Mouse (Mus musculus): Measurements from ENCODE around the gene Itga4. TPM values are rescaled to one million over a fixed set of nuclear protein-coding genes. Genes with fewer than 3 reads are reported as not detected.
A peak's percentile ranks its signal among the peaks of the same experiment; 100 is the strongest.

Gene Itga4
- 2.7 and 3.6 TPM in 2 replicates for polyA plus RNA-seq (2015; fragmentation: Nextera tagmentation; extraction: Ambion mirVana)

DNA sequence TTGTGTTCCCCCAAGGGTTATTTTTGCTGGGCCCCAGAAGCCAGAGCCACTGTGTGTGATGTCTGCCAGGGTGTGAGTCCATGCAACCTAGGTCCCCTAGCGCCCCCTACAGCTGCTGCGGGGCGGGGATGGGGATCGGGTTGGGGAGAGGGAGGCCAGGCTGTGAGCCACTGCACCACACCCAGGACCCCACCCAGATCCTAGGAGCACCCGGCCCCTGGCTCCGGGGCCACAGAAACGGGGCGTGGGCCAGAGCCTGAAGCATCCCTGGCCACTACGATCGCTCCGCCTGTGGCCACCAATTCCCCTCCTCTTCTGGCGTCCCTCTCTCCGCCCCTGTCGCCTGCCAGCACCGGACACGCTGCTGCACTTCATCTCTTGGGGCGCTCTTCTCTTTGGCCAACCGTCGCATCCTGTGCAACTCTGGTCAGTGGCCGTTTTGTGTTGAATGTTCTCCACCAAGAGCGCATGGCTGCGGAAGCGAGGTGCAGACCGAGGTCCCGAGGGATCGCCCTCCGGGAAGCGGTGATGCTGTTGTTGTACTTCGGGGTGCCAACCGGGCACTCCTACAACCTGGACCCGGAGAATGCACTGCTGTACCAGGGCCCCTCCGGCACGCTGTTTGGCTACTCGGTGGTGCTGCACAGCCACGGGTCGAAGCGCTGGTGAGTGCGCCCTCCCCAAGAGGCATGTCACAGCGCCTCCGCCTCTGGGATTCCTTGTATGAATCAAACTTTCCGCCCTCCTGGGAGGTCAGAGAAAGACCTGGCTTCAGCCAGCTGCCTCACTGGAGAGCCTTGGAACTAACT, at the start of gene Itga4:
Gene Itga4, plus strand, starts transcription at position 235 of the 809 bp plus-strand sequence.
- peak within 1 kb of the TSS; percentile 46 for H3K4me3 ChIP-seq
- whole genome bisulfite sequencing: under 1% methylated on average over 41 of the region's 41 CpGs
- H3K36me3 ChIP-seq: no peaks in the 10 kb centered on the region
- peaks cover 13% of the 10 kb centered on the region for H3K4me1 ChIP-seq (replicated peaks)
- no peaks in the 10 kb centered on the region for H3K27me3 ChIP-seq
- peak within 1 kb of the TSS; percentile 7; the same call in 1 of the 2 replicates for H3K27ac ChIP-seq (replicated peaks)
- no peaks in the 10 kb centered on the region for H3K9me3 ChIP-seq
- ATAC-seq (ENCODE audit: low FRiP score, low read depth): peak; percentile 88
- H3K9ac ChIP-seq: peak within 1 kb of the TSS; percentile 45
- peak within 1 kb of the TSS; percentile 94 for H3K4me2 ChIP-seq

DNA sequence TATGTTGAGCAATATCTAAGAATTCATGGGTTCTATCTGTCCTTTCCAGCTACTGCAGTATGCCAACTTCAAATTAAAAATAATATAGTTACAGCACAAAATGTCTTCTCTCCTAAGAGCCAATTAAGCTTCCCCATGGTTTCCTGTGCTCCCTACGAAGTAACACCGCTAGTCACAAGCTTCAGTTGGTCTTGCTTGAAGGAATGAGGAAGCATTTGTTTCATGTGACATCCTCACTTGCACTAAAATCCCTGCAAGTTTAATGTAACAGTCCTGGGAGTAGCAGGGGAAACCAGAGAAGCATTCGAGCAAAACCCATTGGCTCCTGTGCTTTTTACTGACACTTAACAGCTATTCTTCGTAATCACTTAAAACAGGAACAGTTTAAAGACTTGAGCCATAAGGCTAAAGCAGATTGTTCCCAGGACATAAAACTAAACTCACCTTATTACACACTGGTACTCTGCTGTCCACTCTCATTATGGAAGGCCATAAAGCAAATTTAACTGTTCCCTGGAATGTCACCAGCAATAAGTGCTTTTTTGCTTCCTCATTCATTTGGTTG, 49.0 kb upstream of the Itga4 start:
- no peak overlapping the region for H3K27ac ChIP-seq (replicated peaks)
- no peak for ATAC-seq (ENCODE audit: low FRiP score, low read depth)
- no peaks in the 10 kb centered on the region for H3K27me3 ChIP-seq
- H3K4me2 ChIP-seq: no peak overlapping the region
- H3K9ac ChIP-seq: no peak overlapping the region
- 80% methylated on average over 4 of the region's 4 CpGs for WGBS
- H3K9me3 ChIP-seq: no peaks in the 10 kb centered on the region
- H3K4me3 ChIP-seq: no peak overlapping the region
- no peaks in the 10 kb centered on the region for H3K36me3 ChIP-seq
- no peaks in the 10 kb centered on the region for H3K4me1 ChIP-seq (replicated peaks)

DNA sequence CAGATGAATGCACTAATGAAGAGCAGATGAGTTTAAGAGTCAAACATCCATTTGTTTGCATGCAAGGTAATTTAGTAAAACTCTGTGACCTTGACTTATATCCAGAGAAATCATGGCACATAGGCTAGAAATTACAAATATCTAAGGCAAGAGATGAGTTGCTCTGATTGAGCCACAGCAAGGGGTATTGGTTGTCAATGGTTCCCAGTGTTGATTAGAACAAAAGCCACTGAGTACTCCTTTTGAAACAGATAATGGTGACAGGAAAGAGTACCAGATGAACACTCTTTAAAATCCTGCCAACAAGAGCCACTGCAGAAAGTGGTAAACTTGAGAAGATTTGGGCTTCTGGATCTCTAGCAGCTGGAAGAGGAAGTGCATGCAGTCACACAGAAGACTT, 40.2 kb upstream of the Itga4 start:
- no peak overlapping the region for H3K4me2 ChIP-seq
- ATAC-seq (ENCODE audit: low FRiP score, low read depth): no peak

DNA sequence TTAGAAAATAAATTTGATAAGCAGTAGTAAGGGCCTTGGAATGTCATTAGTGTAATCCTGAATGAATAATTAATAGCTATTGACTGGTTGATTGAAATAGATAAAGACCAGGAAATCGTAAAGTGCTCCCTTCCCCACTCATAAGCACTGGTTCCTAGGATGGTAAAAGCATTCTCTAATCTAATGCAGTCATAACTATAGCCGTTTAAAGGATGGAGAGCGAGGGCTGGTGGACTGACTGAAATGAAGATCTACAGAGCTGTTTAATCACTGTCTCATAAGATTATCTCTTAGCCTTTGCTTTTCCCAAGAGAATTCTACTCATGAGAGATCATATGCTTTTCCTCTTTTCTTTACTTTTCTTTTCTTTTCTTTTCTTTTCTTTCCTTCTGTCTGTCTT, 39.7 kb upstream of the Itga4 start:
- ATAC-seq (ENCODE audit: low FRiP score, low read depth): no peak
- no peak overlapping the region for H3K4me2 ChIP-seq
- no peaks in the 10 kb centered on the region for H3K9me3 ChIP-seq
- no peak overlapping the region for H3K4me3 ChIP-seq
- no peak overlapping the region for H3K27ac ChIP-seq (replicated peaks)
- H3K36me3 ChIP-seq: no peaks in the 10 kb centered on the region
- H3K4me1 ChIP-seq (replicated peaks): no peaks in the 10 kb centered on the region
- no peaks in the 10 kb centered on the region for H3K27me3 ChIP-seq
- 69% methylated on average over 3 of the region's 3 CpGs for whole genome bisulfite sequencing
- H3K9ac ChIP-seq: no peak overlapping the region

More for the DNA sequence above, 40.2 kb upstream of the Itga4 start:
- Histone ChIP-seq H3K4me3 (no peak overlapping the region), H3K27ac (replicated peaks) (no peak overlapping the region), H3K27me3 (no peaks in the 10 kb centered on the region), H3K36me3 (no peaks in the 10 kb centered on the region), H3K9me3 (no peaks in the 10 kb centered on the region), H3K4me1 (replicated peaks) (no peaks in the 10 kb centered on the region), H3K9ac (no peak overlapping the region)

DNA sequence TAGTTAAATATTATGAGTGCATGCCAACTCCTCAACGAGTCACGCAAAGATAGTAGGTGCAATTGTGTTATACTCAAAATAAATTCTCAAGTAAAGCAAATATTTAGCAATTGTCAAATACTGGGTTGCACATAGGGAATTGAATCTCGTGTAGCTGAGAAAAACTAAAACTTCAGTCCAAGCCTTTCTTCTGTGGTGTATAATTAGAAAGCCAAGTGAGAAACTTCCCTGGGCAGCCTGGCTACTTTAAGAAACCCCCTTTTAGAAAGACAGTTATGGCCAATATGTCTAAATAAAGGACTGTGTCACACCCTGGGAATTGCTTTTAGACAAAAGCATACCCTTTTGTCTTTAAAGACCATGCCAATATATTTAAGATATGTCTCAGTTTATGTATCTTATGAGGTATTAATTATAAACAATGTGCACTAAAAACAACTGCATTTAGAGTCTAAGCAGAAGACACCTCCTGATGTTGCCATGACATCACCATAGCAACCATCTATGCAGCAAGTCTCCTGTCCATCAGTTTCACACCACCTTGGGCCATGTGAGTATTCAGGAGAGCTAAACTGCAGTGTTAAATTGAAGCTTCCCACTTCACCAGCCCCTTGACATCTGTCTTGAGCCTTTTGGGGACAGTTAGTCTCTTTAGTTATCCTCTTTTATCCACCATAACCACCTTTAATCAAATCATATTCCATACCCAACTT, 30.4 kb upstream of the Itga4 start:
- H3K27me3 ChIP-seq: no peaks in the 10 kb centered on the region
- no peaks in the 10 kb centered on the region for H3K9me3 ChIP-seq
- 78% methylated on average over 3 of the region's 3 CpGs for WGBS
- H3K9ac ChIP-seq: no peak overlapping the region
- no peak for ATAC-seq (ENCODE audit: low FRiP score, low read depth)
- no peak overlapping the region for H3K4me2 ChIP-seq
- H3K27ac ChIP-seq (replicated peaks): no peak overlapping the region
- H3K4me1 ChIP-seq (replicated peaks): no peaks in the 10 kb centered on the region
- no peaks in the 10 kb centered on the region for H3K36me3 ChIP-seq
- no peak overlapping the region for H3K4me3 ChIP-seq

DNA sequence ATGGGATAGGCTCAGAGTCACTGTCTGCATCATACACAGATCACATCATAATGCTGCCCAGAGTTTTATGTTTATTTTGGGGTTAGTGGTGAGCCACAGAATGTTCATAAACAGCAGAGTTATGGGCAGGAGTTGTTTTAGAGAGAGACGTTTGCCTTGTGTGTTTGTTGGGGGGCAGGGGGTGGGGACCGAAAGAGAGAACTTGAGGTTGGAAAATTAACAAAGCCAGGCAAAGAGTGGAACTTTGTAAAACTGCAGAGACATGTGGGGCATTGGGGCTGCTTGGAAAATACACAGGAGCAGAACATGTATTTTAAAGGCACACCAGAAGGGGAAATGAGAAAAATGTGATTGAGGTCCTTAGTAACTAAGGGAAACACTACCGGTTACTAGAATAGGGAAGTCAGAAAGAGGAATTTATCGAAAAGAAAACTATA, 27.4 kb upstream of the Itga4 start:
- H3K9ac ChIP-seq: no peak overlapping the region
- no peaks in the 10 kb centered on the region for H3K9me3 ChIP-seq
- H3K36me3 ChIP-seq: no peaks in the 10 kb centered on the region
- no peak for ATAC-seq (ENCODE audit: low FRiP score, low read depth)
- no peak overlapping the region for H3K4me2 ChIP-seq
- H3K4me3 ChIP-seq: no peak overlapping the region
- H3K27me3 ChIP-seq: no peaks in the 10 kb centered on the region
- H3K27ac ChIP-seq (replicated peaks): no peak overlapping the region
- WGBS: 88% methylated on average over 4 of the region's 4 CpGs
- H3K4me1 ChIP-seq (replicated peaks): no peaks in the 10 kb centered on the region

DNA sequence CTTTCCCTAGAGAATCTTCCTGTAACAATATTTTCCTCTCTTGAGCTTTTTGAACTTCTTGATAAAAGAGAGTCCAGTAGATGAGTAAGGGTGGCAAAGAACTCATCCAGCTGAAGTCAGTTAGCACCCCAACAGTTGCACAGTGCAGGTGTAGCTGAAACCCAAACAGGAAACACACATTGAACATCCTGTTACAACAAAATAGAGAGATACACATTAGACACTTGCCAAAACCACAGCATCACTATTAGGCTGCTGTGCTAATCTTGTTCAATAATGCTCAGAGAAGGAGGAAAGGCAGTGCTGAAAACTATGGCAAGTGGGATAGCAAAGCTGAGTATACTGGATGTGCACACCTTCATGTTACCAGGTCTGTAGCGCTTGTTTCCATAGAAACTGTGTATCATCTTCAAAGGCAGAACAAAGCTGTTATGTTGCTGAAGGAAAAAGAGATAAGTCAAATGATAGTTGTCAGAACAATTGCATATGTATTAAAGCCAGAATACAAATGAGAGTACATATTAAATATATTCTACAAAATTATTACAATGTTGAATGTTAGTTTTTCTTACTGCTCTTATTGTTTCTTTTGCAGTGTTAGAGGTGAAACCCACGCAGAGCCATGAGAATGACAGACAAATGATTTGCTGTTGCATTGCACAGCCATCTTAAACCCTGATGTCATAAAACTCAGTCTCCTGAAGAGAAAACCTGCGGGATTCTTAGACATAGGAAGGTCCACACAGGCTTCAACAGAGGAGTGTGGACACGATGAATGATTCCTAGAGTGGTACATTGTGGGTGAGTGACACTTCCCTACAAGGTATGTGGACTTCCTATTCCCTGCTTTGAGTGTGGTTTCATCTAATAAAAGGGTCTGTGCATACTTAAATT, 23.9 kb upstream of the Itga4 start:
- 86% methylated on average over 4 of the region's 4 CpGs for WGBS
- Histone ChIP-seq H3K4me2 (no peak overlapping the region), H3K27ac (replicated peaks) (no peak overlapping the region), H3K36me3 (no peaks in the 10 kb centered on the region), H3K9me3 (no peaks in the 10 kb centered on the region), H3K4me1 (replicated peaks) (no peaks in the 10 kb centered on the region), H3K27me3 (no peaks in the 10 kb centered on the region), H3K9ac (no peak overlapping the region), H3K4me3 (no peak overlapping the region)
- no peak for ATAC-seq (ENCODE audit: low FRiP score, low read depth)

DNA sequence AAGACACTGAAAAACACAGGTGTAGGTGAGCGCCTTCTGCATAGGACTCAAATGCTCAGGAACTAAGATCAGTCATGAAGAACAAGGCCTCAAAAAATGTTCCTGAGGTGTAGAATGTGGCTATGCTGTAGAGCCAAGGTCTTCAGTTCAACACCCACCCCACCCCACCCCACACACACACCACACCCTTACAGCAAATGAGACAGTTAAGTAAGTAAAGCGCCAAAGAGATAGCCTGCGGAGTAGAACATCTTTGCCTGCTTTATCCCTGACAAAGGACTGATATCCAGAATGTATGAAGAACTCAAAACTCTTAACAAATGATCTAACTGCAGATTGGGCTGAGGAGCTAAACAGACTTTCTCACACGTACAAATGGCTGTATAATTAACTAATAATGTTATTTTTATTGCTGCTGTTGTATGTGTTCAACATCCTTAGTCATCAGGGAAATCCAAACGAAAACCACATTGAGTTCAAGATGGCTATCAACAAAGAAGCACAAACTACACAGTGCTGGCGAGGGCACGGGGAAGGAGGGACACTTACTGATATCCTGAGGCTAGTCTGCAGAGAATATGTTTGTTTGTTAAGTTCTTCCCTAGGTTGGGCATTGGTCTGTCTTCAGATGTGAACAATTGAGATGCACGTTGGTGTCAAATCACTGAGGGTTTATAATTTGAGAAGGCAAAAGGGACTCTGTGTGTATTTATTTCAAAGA, 19.3 kb upstream of the Itga4 start:
- Histone ChIP-seq H3K9me3 (no peaks in the 10 kb centered on the region), H3K4me2 (no peak overlapping the region), H3K27ac (replicated peaks) (no peak overlapping the region), H3K36me3 (no peaks in the 10 kb centered on the region), H3K27me3 (no peaks in the 10 kb centered on the region), H3K4me1 (replicated peaks) (no peaks in the 10 kb centered on the region), H3K4me3 (no peak overlapping the region), H3K9ac (no peak overlapping the region)
- no peak for ATAC-seq (ENCODE audit: low FRiP score, low read depth)
- 88% methylated on average over 8 of the region's 8 CpGs for WGBS

DNA sequence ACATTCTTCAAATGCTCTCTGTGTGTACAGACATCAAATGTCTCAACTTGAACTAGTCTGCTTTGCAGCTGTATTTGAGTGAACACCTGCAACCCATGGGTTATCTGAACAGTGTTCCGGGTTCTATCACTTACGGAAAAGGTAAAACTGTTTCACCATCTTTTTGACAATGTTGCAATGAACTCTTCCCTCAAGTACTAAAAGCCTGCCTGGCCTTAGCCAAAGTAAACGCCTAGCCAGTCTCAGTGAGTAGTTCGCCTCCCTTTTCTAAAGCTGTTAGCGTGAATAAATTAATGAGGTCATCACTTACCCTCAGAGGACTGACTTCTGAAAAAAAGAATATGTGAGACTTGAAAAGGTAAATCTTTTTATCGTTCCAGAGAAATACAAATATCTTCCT, 18.0 kb upstream of the Itga4 start:
- H3K27me3 ChIP-seq: no peaks in the 10 kb centered on the region
- H3K4me1 ChIP-seq (replicated peaks): no peaks in the 10 kb centered on the region
- no peak overlapping the region for H3K9ac ChIP-seq
- no peak overlapping the region for H3K27ac ChIP-seq (replicated peaks)
- no peak for ATAC-seq (ENCODE audit: low FRiP score, low read depth)
- no peaks in the 10 kb centered on the region for H3K36me3 ChIP-seq
- no peak overlapping the region for H3K4me3 ChIP-seq
- WGBS: 73% methylated on average over 6 of the region's 6 CpGs
- no peak overlapping the region for H3K4me2 ChIP-seq
- no peaks in the 10 kb centered on the region for H3K9me3 ChIP-seq

DNA sequence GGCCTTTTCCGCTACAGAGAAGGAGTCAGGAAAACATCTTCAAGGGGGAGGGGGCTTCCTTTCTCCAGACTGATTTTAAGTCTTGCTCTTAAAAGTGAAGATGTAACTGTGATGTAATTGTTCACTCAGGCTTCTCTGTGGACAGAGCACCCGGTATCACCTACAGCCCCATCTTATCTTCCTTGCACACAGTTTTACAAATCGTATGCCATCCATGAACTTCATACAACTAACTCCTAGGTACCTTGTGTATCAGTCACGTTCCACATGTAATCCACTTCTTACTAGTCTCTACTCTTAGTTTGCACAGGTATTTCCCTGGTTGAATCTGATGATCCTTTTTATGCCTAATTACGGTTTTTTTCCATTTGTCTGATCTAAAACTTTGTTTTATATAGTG, 10.9 kb upstream of the Itga4 start:
- H3K9me3 ChIP-seq: no peaks in the 10 kb centered on the region
- H3K9ac ChIP-seq: no peak overlapping the region
- H3K36me3 ChIP-seq: no peaks in the 10 kb centered on the region
- H3K4me3 ChIP-seq: no peak overlapping the region
- 92% methylated on average over 5 of the region's 5 CpGs for WGBS
- H3K27me3 ChIP-seq: no peaks in the 10 kb centered on the region
- no peak for ATAC-seq (ENCODE audit: low FRiP score, low read depth)
- no peak overlapping the region for H3K4me2 ChIP-seq
- H3K4me1 ChIP-seq (replicated peaks): no peaks in the 10 kb centered on the region
- H3K27ac ChIP-seq (replicated peaks): no peak overlapping the region

DNA sequence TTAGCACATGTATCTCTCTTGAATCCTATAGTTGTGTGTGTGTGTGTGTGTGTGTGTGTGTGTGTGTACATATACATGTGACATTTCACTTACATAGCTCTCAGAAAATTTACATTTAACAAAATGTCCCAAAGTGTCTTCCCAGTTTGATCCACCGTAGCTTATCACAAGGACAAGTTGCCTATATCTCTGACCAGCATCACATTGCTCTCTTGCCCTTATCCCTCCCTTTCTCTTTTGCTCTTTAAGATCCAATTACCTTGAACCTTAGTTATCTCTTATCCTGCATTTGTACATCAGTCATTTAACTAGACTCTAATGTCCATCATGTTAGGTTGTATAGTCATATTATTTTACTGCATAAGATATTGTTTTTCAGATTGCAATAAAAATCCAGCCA, 10.5 kb upstream of the Itga4 start:
- Histone ChIP-seq H3K9ac (no peak overlapping the region), H3K9me3 (no peaks in the 10 kb centered on the region), H3K4me1 (replicated peaks) (no peaks in the 10 kb centered on the region), H3K4me3 (no peak overlapping the region), H3K36me3 (no peaks in the 10 kb centered on the region), H3K27ac (replicated peaks) (no peak overlapping the region), H3K4me2 (no peak overlapping the region), H3K27me3 (no peaks in the 10 kb centered on the region)
- WGBS: 96% methylated on average over 1 of the region's 1 CpGs
- ATAC-seq (ENCODE audit: low FRiP score, low read depth): no peak

Data from hindbrain, embryonic 15.5 days (tissue).